Mouse (Mus musculus) MEL (cell line): ENCODE data around the gene Uvssa. TPM values are rescaled to one million over a fixed set of nuclear protein-coding genes. Genes with fewer than 3 reads are reported as not detected.

Experiments used
- DNase-seq: peaks from one replicate; pipeline ENCODE4 v3.0.0; 2011; ENCODE audit warnings: low read depth, low spot score
- H3K27ac ChIP-seq: 2 replicates; pipeline ENCODE4 v1.5.1; 2012; ENCODE audit warnings: low read depth, mild to moderate bottlenecking, control low read depth, low read length, moderate library complexity; ENCODE audit not compliant: control insufficient read depth
- H3K27me3 ChIP-seq, 2 experiments: fragments of 150-350 bp in 1 of 2; sonication (generic) in 1 of 2; 2 replicates each; pipeline ENCODE4 v1.6.1; 2012; ENCODE audit warnings: low read length in 2 of 2, mild to moderate bottlenecking in 2 of 2, improper control_type of control experiment in 1 of 2, moderate library complexity in 1 of 2; ENCODE audit not compliant: insufficient read depth in 2 of 2, control insufficient read depth in 1 of 2
- H3K36me3 ChIP-seq, 2 experiments: 2 replicates each; pipeline ENCODE4 v1.6.1; 2012 to 2014; ENCODE audit warnings: low read length in 2 of 2, improper control_type of control experiment in 1 of 2, inconsistent platforms in 1 of 2, mild to moderate bottlenecking in 1 of 2; ENCODE audit not compliant: insufficient read depth in 2 of 2, control insufficient read depth in 1 of 2
- H3K4me1 ChIP-seq, 2 experiments: fragments of 150-350 bp in 1 of 2; sonication (generic) in 1 of 2; 2 replicates each; pipeline ENCODE4 v1.6.1; 2012; ENCODE audit warnings: low read length in 2 of 2, improper control_type of control experiment in 1 of 2, mild to moderate bottlenecking in 1 of 2; ENCODE audit not compliant: insufficient read depth in 2 of 2, control insufficient read depth in 1 of 2
- H3K4me3 ChIP-seq, 2 experiments: fragments of 150-350 bp in 1 of 2; sonication (generic) in 1 of 2; 2 replicates each; pipeline ENCODE4 v1.5.1; 2012; ENCODE audit warnings: low read depth in 2 of 2, low read length in 2 of 2, mild to moderate bottlenecking in 2 of 2, moderate library complexity in 2 of 2, control low read depth in 1 of 2, improper control_type of control experiment in 1 of 2; ENCODE audit not compliant: control insufficient read depth in 1 of 2, insufficient read depth in 1 of 2
- H3K79me2 ChIP-seq: 2 replicates; pipeline ENCODE4 v1.6.1; 2012; ENCODE audit warnings: mild to moderate bottlenecking, low read length, moderate library complexity; ENCODE audit not compliant: control insufficient read depth, poor library complexity, insufficient read depth
- H3K9ac ChIP-seq: 2 replicates; pipeline ENCODE4 v1.6.1; 2012; ENCODE audit warnings: low read depth, mild to moderate bottlenecking, control low read depth, low read length, moderate library complexity; ENCODE audit not compliant: control insufficient read depth, poor library complexity, severe bottlenecking
- H3K9me3 ChIP-seq: fragments of 150-350 bp; sonication (generic); replicated peaks from 2 replicates; pipeline ENCODE4 v1.6.1; 2012; ENCODE audit warnings: mild to moderate bottlenecking, low read length, improper control_type of control experiment, moderate library complexity; ENCODE audit not compliant: insufficient read depth
- BHLHE40 ChIP-seq: IDR thresholded peaks from 2 replicates; pipeline ENCODE4 v1.6.1; 2012; ENCODE audit warnings: low read depth, mild to moderate bottlenecking, inconsistent platforms, low read length, improper control_type of control experiment, borderline replicate concordance
- CHD1 ChIP-seq: IDR thresholded peaks from 2 replicates; pipeline ENCODE4 v1.6.1; 2012; ENCODE audit warnings: low read depth, mild to moderate bottlenecking, inconsistent platforms, low read length, improper control_type of control experiment
- CHD2 ChIP-seq: IDR thresholded peaks from 2 replicates; pipeline ENCODE4 v1.6.1; 2011; ENCODE audit warnings: low read length, improper control_type of control experiment
- CTCF ChIP-seq, 3 experiments: IDR thresholded peaks in 2 of 3; conservative IDR thresholded peaks in 1 of 3; 2 replicates each; pipeline ENCODE4 v1.5.1; 2011 to 2012; ENCODE audit warnings: low read length in 3 of 3, low read depth in 2 of 3, mild to moderate bottlenecking in 2 of 3, improper control_type of control experiment in 1 of 3, inconsistent platforms in 1 of 3, mixed read lengths in 1 of 3, moderate library complexity in 1 of 3; ENCODE audit not compliant: control insufficient read depth in 1 of 3, insufficient read depth in 1 of 3, poor library complexity in 1 of 3, severe bottlenecking in 1 of 3
- E2F4 ChIP-seq: IDR thresholded peaks from 2 replicates; pipeline ENCODE4 v1.6.1; 2011; ENCODE audit warnings: low read depth, low read length, improper control_type of control experiment, borderline replicate concordance
- EP300 ChIP-seq, 2 experiments: IDR thresholded peaks; 2 replicates each; pipeline ENCODE4 v1.6.1; 2011; ENCODE audit warnings: improper control_type of control experiment in 2 of 2, low read length in 2 of 2, low read depth in 1 of 2, mild to moderate bottlenecking in 1 of 2
- ETS1 ChIP-seq: IDR thresholded peaks from 2 replicates; pipeline ENCODE4 v1.6.1; 2012; ENCODE audit warnings: low read depth, mild to moderate bottlenecking, inconsistent platforms, low read length, improper control_type of control experiment, moderate library complexity
- GABPA ChIP-seq: IDR thresholded peaks from 2 replicates; pipeline ENCODE4 v1.6.1; 2012; ENCODE audit warnings: low read depth, mild to moderate bottlenecking, inconsistent platforms, low read length, improper control_type of control experiment, moderate library complexity
- HCFC1 ChIP-seq: IDR thresholded peaks from 2 replicates; pipeline ENCODE4 v1.6.1; 2012; ENCODE audit warnings: low read depth, mild to moderate bottlenecking, inconsistent platforms, low read length, improper control_type of control experiment, moderate library complexity
- MAX ChIP-seq: IDR thresholded peaks from 2 replicates; pipeline ENCODE4 v1.6.1; 2011; ENCODE audit warnings: low read length, improper control_type of control experiment
- MAZ ChIP-seq: IDR thresholded peaks from 2 replicates; pipeline ENCODE4 v1.6.1; 2012; ENCODE audit warnings: low read depth, mild to moderate bottlenecking, inconsistent platforms, low read length, improper control_type of control experiment
- MXI1 ChIP-seq: IDR thresholded peaks from 2 replicates; pipeline ENCODE4 v1.6.1; 2011; ENCODE audit warnings: mild to moderate bottlenecking, low read depth, low read length, improper control_type of control experiment
- MYB ChIP-seq: IDR thresholded peaks from 2 replicates; pipeline ENCODE4 v1.6.1; 2011; ENCODE audit warnings: mild to moderate bottlenecking, low read depth, low read length, improper control_type of control experiment
- POLR2AphosphoS2 ChIP-seq: IDR thresholded peaks from 2 replicates; pipeline ENCODE4 v1.6.1; 2011; ENCODE audit warnings: low read length, improper control_type of control experiment
- RAD21 ChIP-seq: IDR thresholded peaks from 2 replicates; pipeline ENCODE4 v1.6.1; 2011; ENCODE audit warnings: mild to moderate bottlenecking, low read depth, low read length, improper control_type of control experiment
- SIN3A ChIP-seq: IDR thresholded peaks from 2 replicates; pipeline ENCODE4 v1.6.1; 2012; ENCODE audit warnings: low read length, improper control_type of control experiment, inconsistent platforms
- SMC3 ChIP-seq: IDR thresholded peaks from 2 replicates; pipeline ENCODE4 v1.6.1; 2011; ENCODE audit warnings: low read depth, low read length, improper control_type of control experiment
- TBP ChIP-seq: IDR thresholded peaks from 2 replicates; pipeline ENCODE4 v1.8.0; 2011; ENCODE audit warnings: low read depth, low read length, improper control_type of control experiment
- UBTF ChIP-seq: IDR thresholded peaks from 2 replicates; pipeline ENCODE4 v1.6.1; 2012; ENCODE audit warnings: low read depth, mild to moderate bottlenecking, inconsistent platforms, low read length, improper control_type of control experiment, moderate library complexity, borderline replicate concordance; ENCODE audit not compliant: insufficient read depth
- USF2 ChIP-seq, 2 experiments: IDR thresholded peaks; 2 replicates each; pipeline ENCODE4 v1.6.1; 2011 to 2012; ENCODE audit warnings: improper control_type of control experiment in 2 of 2, low read length in 2 of 2, borderline replicate concordance in 1 of 2, inconsistent platforms in 1 of 2, low read depth in 1 of 2, mild to moderate bottlenecking in 1 of 2; ENCODE audit not compliant: insufficient read depth in 1 of 2
- ZC3H11A ChIP-seq: IDR thresholded peaks from 2 replicates; pipeline ENCODE4 v1.6.1; 2012; ENCODE audit warnings: low read depth, mild to moderate bottlenecking, inconsistent platforms, low read length, improper control_type of control experiment
- ZKSCAN1 ChIP-seq: IDR thresholded peaks from 2 replicates; pipeline ENCODE4 v1.6.1; 2012; ENCODE audit warnings: low read depth, mild to moderate bottlenecking, inconsistent platforms, low read length, improper control_type of control experiment, moderate library complexity
- ZNF384 ChIP-seq: IDR thresholded peaks from 2 replicates; pipeline ENCODE4 v1.6.1; 2012; ENCODE audit warnings: low read depth, mild to moderate bottlenecking, inconsistent platforms, low read length, improper control_type of control experiment
- polyA plus RNA-seq, 2 experiments: library from polyadenylated mRNA; stranded (reverse) in 1 of 2; unstranded in 1 of 2; fragments of >175 nt in 1 of 2; fragments of >200 nt in 1 of 2; gene quantifications; 2 replicates each; pipeline versions ENCODE4 v1.2.1 to v1.2.4; 2012; ENCODE audit warnings: low replicate concordance in 2 of 2, low read depth in 1 of 2; ENCODE audit not compliant: insufficient read length in 2 of 2, insufficient read depth in 1 of 2, missing spikeins in 1 of 2
- total RNA-seq: library from RNA; depleted of rRNA; stranded (reverse); fragments of 300-350 nt; gene quantifications from 2 replicates; pipeline ENCODE4 v1.2.3, GENCODE M21; 2012

Uvssa gene
- total and polyA plus RNA-seq, 3 experiments: 6.3 to 10.6 TPM; not detected in 1

- H3K79me2 ChIP-seq: no peaks in the 10 kb centered on the region
- no peak overlapping the region for H3K4me3 ChIP-seq
- no peak overlapping the region for H3K9ac ChIP-seq
- H3K27ac ChIP-seq: no peak overlapping the region
- DNase-seq: no peak
- TF ChIP-seq SIN3A: no peak
- TF ChIP-seq ZNF384: no peak
- no peak for TF ChIP-seq POLR2AphosphoS2
- no peak for TF ChIP-seq MXI1
- no peak for TF ChIP-seq TBP
- TF ChIP-seq MYB: no peak
- no peak for TF ChIP-seq ETS1
- no peak for TF ChIP-seq SMC3
- TF ChIP-seq USF2 (IDR thresholded peaks at IDR 0.05; ENCODE audit: borderline replicate concordance in 1 of 2, insufficient read depth in 1 of 2, low read depth in 1 of 2, low read length in 2 of 2): no peak
- no peak for TF ChIP-seq ZKSCAN1
- TF ChIP-seq, all 39 proteins: peak for 0
- Histone ChIP-seq H3K36me3 (peaks cover 0 to 3% of the 10 kb centered on the region in 2 experiments; a peak in 1 of 4 replicates), H3K9me3 (no peaks in the 10 kb centered on the region), H3K4me1 (0 out of 4 replicates have a peak, but pooled peaks cover 0 to 3% of the 10 kb centered on the region in 2 experiments), H3K27me3 (no peaks in the 10 kb centered on the region)
Observed at GRCm38 (mm10) chr5:33396828-33397227, 18.5 kb downstream of the Uvssa start.

- Histone ChIP-seq H3K9ac (no peak overlapping the region), H3K27me3 (no peaks in the 10 kb centered on the region), H3K9me3 (no peaks in the 10 kb centered on the region), H3K36me3 (peaks cover 0 to 3% of the 10 kb centered on the region in 2 experiments; a peak in 1 of 4 replicates), H3K4me1 (0 out of 4 replicates have a peak, but pooled peaks cover 0 to 3% of the 10 kb centered on the region in 2 experiments), H3K4me3 (no peak overlapping the region), H3K79me2 (no peaks in the 10 kb centered on the region), H3K27ac (no peak overlapping the region)
- TF ChIP-seq TBP (no peak), SIN3A (no peak), CHD2 (no peak), BHLHE40 (no peak), MXI1 (no peak), MAZ (no peak), ZC3H11A (no peak), MAX (no peak), EP300 (IDR thresholded peaks at IDR 0.05; ENCODE audit: low read depth in 1 of 2, low read length in 2 of 2) (no peak), E2F4 (no peak), CTCF (IDR thresholded peaks at IDR 0.05 in 2 of 3, conservative IDR thresholded peaks at IDR 0.05 in 1 of 3; ENCODE audit: control insufficient read depth in 1 of 3, insufficient read depth in 1 of 3, low read depth in 2 of 3, low read length in 3 of 3, poor library complexity in 1 of 3, severe bottlenecking in 1 of 3) (no peak), POLR2AphosphoS2 (no peak), UBTF (no peak), SMC3 (no peak), RAD21 (no peak), HCFC1 (no peak), CHD1 (no peak), GABPA (no peak)
- DNase-seq: no peak
Observed at GRCm38 (mm10) chr5:33400819-33401218, 22.5 kb downstream of the Uvssa start.
